Mouse (Mus musculus) layer of hippocampus, postnatal 14 days (tissue): ENCODE results near the gene E2f2. TPM values are rescaled to one million over a fixed set of nuclear protein-coding genes. Genes with fewer than 3 reads are reported as not detected.

ENCODE experiments used
- DNase-seq, 2 experiments: peaks; one replicate each; pipeline ENCODE4 v3.0.0; 2021 to 2022; ENCODE audit warnings: low spot score in 2 of 2, mixed read lengths in 1 of 2
- total RNA-seq, 2 experiments: library from RNA; stranded (reverse); gene quantifications; 2 replicates each; pipeline ENCODE4 v1.2.3; 2021

The E2f2 gene
- total RNA-seq, 2 experiments from 2014 or later = 1.1 to 1.4 TPM

- no peak for DNase-seq
These were observed 26.7 kb downstream of the E2f2 start for GRCm38 (mm10) chr4:136198846-136199245.

- no peak for DNase-seq
These were observed 27.5 kb downstream of the E2f2 start for GRCm38 (mm10) chr4:136199562-136200292.

DNA sequence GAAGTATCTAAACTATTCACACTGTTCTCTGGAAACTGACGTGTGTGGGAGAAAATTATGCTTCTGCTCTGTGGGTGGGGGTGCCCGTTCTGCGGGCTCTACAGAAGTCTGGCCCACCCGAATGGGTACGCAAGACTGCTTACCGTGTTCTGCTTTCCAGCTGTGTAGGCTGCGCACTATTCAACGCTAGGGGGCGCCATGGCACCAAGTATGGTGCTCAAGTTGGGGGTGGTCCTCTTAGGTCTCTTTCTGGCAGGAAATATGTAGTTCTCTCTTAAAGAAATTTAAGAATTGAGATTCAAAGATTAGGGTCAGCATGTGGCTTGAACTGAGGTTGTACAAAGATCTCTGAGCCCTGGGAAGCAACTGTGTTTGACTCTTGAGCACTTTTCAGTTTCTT, 30.3 kb downstream of the E2f2 start:
- DNase-seq = peak; percentile 53 to 67

DNA sequence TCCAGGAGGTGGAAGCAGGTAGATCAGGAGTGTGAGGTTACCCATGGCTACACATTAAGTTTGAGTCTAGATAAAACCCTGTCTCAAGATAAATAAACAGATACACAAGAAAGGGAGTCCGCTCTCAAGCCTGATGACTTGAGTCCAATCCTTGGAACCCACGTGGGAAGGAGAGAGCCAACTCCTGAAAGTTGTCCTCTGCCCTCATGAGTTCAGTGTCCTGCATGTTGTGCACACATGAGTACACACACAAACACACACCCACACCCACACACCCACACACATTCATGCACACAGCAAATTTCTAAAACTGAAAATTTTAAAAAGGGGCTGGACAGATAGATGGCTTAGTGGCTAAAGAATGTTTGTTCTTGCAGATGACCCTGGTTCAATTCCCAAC, 32.6 kb downstream of the E2f2 start:
- no peak for DNase-seq

- DNase-seq = peak; percentile 79 to 93
These were observed 34.1 kb downstream of the E2f2 start, which contains the start of gene Asap3 for GRCm38 (mm10) chr4:136206033-136206893. Gene Asap3 (plus strand): TSS chr4:136206365.

GRCm38 (mm10) chr4:136206943-136207342, 34.7 kb downstream of the E2f2 start:
- DNase-seq = no peak

DNA sequence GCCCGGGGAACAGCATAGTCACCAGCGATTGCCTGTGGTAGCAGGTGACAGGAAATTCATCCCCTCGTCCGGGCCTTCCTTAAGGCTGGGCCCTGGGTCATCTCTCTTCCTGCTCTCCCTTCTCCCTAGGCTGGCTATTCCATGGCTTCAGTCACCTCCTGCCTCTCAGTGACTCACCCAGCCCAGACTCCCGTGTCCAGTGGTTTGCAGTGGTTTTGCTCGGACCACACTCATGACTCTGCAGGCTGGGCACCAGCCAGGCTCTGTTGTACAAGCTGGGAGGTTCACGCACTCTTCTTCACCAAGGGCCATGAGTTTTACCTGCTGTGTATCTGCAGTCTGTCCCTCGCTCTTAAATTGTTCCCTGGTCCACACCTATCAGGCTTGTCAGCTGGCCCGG, 38.7 kb downstream of the E2f2 start:
- DNase-seq = no peak

GRCm38 (mm10) chr4:136213629-136214028, 41.4 kb downstream of the E2f2 start:
- no peak for DNase-seq

GRCm38 (mm10) chr4:136214828-136215227, 42.6 kb downstream of the E2f2 start:
- no peak for DNase-seq

DNA sequence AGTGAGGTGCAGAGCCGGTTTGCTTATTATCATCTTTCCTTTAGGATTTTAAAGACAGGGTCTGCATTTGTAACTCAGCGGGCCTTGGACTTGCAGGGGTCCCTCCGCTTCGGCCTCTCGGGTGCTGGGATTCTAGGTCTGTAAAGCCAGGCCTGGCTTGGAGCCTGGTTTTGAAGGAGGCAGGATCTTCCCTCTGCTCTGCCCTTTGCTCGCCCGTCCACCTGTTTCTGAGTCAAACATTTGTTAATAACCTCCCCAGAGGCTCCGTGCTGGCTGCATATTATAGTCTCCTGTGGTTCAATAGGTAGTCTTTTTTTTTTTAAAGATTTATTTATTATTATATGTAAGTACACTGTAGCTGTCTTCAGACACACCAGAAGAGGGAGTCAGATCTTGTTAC, 43.4 kb downstream of the E2f2 start:
- no peak for DNase-seq

GRCm38 (mm10) chr4:136217063-136217462, 44.9 kb downstream of the E2f2 start:
- DNase-seq = no peak

DNA sequence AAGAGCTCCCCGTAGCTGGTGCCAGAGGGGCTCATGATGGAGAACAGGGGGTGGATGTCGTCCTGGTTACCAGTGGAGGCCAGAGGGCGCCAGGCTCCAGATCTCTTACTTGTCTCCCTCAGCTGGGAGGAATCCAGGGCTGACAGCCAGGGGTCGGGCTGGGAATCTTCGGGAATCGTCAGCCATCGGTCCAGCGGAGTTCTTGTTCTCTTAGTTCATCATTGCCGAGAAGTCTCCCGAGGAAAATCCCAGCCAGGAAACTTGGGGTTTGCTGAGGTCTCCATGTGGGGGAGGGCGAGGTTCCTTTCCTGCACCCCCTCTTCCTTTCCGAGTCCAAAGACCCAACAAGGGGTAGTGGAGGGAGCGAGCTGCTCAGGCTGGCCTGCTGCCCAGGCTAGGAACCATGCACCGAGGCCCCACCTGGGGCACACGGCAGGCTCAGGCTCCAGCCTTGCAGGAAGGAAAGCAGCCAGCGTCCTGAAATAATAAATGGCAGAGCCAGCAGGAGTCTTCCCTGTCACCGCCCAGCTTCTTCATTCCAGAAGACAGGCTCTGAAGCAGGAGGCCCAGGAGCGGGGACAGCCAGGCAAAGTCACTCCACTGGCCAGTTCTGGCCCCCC, 46.5 kb downstream of the E2f2 start:
- peak in 1 of 2 experiments; percentile 50 for DNase-seq

- DNase-seq = no peak
These were observed 48.1 kb downstream of the E2f2 start for GRCm38 (mm10) chr4:136220133-136220775.

GRCm38 (mm10) chr4:136223549-136224239, 51.5 kb downstream of the E2f2 start:
- peak; percentile 57 to 58 for DNase-seq

DNA sequence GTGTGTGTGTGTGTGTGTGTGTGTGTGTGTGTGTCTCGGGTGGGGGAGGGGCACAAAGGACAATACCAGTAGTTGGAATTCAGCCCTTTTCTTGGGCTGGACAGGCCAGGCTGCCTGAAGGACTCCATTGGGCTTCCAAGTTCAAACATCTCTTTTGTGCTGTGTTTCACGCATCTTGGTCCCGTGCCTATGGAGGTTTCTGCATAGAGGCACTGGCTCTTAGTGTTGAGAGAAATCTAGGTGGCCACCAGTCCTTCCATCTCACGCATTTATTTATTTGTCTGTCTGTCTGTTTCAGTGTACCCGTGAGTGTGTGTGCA, 52.0 kb downstream of the E2f2 start:
- DNase-seq = no peak

GRCm38 (mm10) chr4:136224677-136225460, 52.7 kb downstream of the E2f2 start:
- DNase-seq = no peak

- DNase-seq = no peak
These were observed 55.2 kb downstream of the E2f2 start for GRCm38 (mm10) chr4:136227408-136227807.

- no peak for DNase-seq
These were observed 56.4 kb downstream of the E2f2 start for GRCm38 (mm10) chr4:136228640-136229039.

- no peak for DNase-seq
These were observed 66.5 kb downstream of the E2f2 start for GRCm38 (mm10) chr4:136238669-136239068.

- DNase-seq = no peak
These were observed 66.9 kb downstream of the E2f2 start for GRCm38 (mm10) chr4:136239111-136239510.
